Mouse (Mus musculus): ENCODE measurements around the gene Gm15517. TPM values are rescaled to one million over a fixed set of nuclear protein-coding genes. Genes with fewer than 3 reads are reported as not detected.
A peak's percentile ranks its signal among the peaks of the same experiment; 100 is the strongest.

Gm15517 gene
- total and polyA plus RNA-seq, 2 experiments from 2014 or later, result not detected

DNA sequence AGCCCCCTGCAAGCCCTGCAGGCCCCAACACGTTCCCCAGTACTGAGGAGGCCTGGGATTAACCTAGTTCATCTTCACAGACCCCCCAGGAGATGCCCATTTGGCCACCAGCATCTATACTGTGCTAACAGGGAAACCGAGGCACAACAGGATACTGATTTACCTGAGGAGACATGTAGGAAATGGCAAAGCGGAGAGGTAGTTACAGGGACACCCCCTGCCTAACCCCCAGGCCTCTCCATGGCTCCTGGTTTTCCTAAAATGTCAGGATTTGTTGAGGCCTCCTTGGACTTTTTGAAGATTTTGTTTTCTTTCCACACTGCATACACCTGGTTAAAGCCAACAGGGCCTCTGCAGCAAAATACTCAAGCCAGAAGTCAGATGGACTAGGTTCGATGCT lies 4.0 kb upstream of the Gm15517 start, which contains the start of gene Acp4:
TSS of gene Acp4 (minus strand) at position 101 of the 400 bp plus-strand sequence.
- no peaks in the 10 kb centered on the region for H3K9me3 ChIP-seq (replicated peaks; ENCODE audit: control insufficient read depth, low read length)
- DNase-seq (ENCODE audit: low spot score) (no peak), ATAC-seq (ENCODE audit: insufficient read depth, low read depth) (no peak)
- H3K9ac ChIP-seq (replicated peaks; ENCODE audit: low read depth, low read length), result no peak within 1 kb of the TSS
- 77% methylated on average over 4 of the region's 4 CpGs for WGBS
- no peak within 1 kb of the TSS for H3K4me2 ChIP-seq (ENCODE audit: low read depth, low read length)
- H3K27me3 ChIP-seq (ENCODE audit: control insufficient read depth, insufficient read depth, low read length), result peaks cover 5% of the 10 kb centered on the region; the same call in 1 of the 2 replicates
- TF ChIP-seq EP300 (IDR thresholded peaks at IDR 0.05; ENCODE audit: low read depth) (no peak), CTCF (IDR thresholded peaks at IDR 0.05; ENCODE audit: low read depth) (no peak)
- peaks cover 15% of the 10 kb centered on the region; the same call in 1 of the 2 replicates for H3K36me3 ChIP-seq (replicated peaks; ENCODE audit: control insufficient read depth, insufficient read depth, low read length)
- H3K4me1 ChIP-seq (ENCODE audit: control insufficient read depth, insufficient read depth), result no peaks in the 10 kb centered on the region
- H3K27ac ChIP-seq (ENCODE audit: low read depth), result no peak within 1 kb of the TSS
- no peak within 1 kb of the TSS for H3K4me3 ChIP-seq (ENCODE audit: low read depth, low read length)

- no peak overlapping the region for H3K27ac ChIP-seq (ENCODE audit: low read depth)
- no peak overlapping the region for H3K9ac ChIP-seq (replicated peaks; ENCODE audit: low read depth, low read length)
- DNase-seq (ENCODE audit: low spot score) (no peak), ATAC-seq (ENCODE audit: insufficient read depth, low read depth) (no peak)
- H3K27me3 ChIP-seq (ENCODE audit: control insufficient read depth, insufficient read depth, low read length), result peaks cover 18% of the 10 kb centered on the region
- no peak overlapping the region for H3K4me3 ChIP-seq (ENCODE audit: low read depth, low read length)
- no peak overlapping the region for H3K4me2 ChIP-seq (ENCODE audit: low read depth, low read length)
- WGBS, result 68% methylated on average over 6 of the region's 6 CpGs
- no peaks in the 10 kb centered on the region for H3K4me1 ChIP-seq (ENCODE audit: control insufficient read depth, insufficient read depth)
- TF ChIP-seq CTCF (IDR thresholded peaks at IDR 0.05; ENCODE audit: low read depth) (no peak), EP300 (IDR thresholded peaks at IDR 0.05; ENCODE audit: low read depth) (no peak)
- no peaks in the 10 kb centered on the region for H3K9me3 ChIP-seq (replicated peaks; ENCODE audit: control insufficient read depth, low read length)
- H3K36me3 ChIP-seq (replicated peaks; ENCODE audit: control insufficient read depth, insufficient read depth, low read length), result no peaks in the 10 kb centered on the region
These were observed 837 bp upstream of the Gm15517 start for GRCm38 (mm10) chr7:44260410-44260809.

DNA sequence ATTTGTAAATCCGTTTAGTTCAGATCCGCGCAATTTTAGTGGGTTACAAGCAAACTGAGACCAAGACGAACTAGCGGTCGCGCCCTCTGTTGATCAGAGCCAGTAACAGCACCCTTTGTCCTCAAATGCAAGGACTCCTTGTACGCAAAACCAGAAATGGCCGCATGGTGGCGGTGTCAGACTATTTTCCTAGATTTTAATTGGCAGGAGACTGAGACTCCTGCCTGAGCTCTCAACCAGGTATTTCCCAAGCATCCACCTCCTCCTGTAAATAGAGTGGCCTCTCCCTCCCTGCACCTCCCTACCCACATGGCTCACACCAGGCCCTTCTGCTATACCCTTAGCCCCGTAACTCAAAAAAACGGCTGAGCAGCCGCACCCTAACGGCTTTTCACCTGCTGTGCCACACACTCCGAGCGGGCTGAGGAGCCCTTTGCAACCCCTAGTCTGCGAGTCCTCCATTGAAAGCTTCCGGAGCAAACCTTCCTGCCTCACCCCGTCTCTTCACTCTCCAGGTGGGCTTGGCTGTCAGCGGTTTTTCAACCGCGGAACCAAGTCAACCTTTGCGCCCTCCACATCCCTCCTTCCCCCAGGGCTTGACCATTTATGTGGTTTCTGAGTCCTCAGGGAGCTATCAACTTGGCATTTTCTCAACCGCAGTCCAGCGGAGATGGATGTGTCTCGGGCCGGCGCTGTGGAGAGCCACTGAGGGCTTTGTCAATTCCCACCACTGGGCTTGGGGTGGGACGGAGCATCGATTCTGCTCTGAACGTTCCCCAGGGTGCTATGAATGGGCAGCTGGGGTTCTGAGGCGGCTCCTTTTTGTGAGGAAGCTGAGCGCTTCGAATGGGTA lies 1.8 kb downstream of the Gm15517 start:
- TF ChIP-seq EP300 (IDR thresholded peaks at IDR 0.05; ENCODE audit: low read depth) (no peak), CTCF (IDR thresholded peaks at IDR 0.05; ENCODE audit: low read depth) (peak; percentile 98)
- Histone ChIP-seq H3K4me2 (ENCODE audit: low read depth, low read length) (no peak overlapping the region), H3K36me3 (replicated peaks; ENCODE audit: control insufficient read depth, insufficient read depth, low read length) (no peaks in the 10 kb centered on the region), H3K27ac (ENCODE audit: low read depth) (no peak overlapping the region), H3K9ac (replicated peaks; ENCODE audit: low read depth, low read length) (no peak overlapping the region), H3K9me3 (replicated peaks; ENCODE audit: control insufficient read depth, low read length) (no peaks in the 10 kb centered on the region), H3K4me3 (ENCODE audit: low read depth, low read length) (no peak overlapping the region), H3K4me1 (ENCODE audit: control insufficient read depth, insufficient read depth) (no peaks in the 10 kb centered on the region), H3K27me3 (ENCODE audit: control insufficient read depth, insufficient read depth, low read length) (peaks cover 21% of the 10 kb centered on the region)
- 5% methylated on average over 34 of the region's 34 CpGs for WGBS
- DNase-seq (ENCODE audit: low spot score), result peak; percentile 84
- peak; percentile 71; the same call in 1 of the 2 replicates for ATAC-seq (ENCODE audit: insufficient read depth, low read depth)

DNA sequence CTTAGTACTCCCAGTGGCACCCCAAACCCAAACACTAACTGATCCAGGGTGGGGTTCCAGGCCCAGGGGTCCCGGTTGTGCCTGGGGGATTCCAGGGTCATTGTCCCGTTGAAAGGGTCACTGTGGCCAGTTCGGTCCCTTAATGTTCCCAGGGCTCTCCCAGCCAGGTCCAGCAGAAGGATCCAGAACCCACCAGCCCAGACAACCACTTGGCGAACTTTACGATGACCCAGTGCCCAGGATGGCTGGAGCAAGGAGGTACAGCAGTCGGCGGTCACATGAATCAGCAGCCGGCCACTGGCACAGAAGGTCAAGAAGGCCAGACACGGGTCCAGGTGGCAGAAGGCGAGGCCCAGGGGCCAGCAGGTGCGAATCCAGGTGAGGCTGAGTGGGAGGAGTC lies 6.9 kb downstream of the Gm15517 start:
- no peaks in the 10 kb centered on the region for H3K36me3 ChIP-seq (replicated peaks; ENCODE audit: control insufficient read depth, insufficient read depth, low read length)
- no peaks in the 10 kb centered on the region for H3K4me1 ChIP-seq (ENCODE audit: control insufficient read depth, insufficient read depth)
- no peak for DNase-seq (ENCODE audit: low spot score)
- H3K27me3 ChIP-seq (ENCODE audit: control insufficient read depth, insufficient read depth, low read length), result peaks cover 12% of the 10 kb centered on the region; the same call in 1 of the 2 replicates
- TF ChIP-seq EP300 (IDR thresholded peaks at IDR 0.05; ENCODE audit: low read depth), result no peak
- no peak for TF ChIP-seq CTCF (IDR thresholded peaks at IDR 0.05; ENCODE audit: low read depth)
- no peak overlapping the region for H3K4me2 ChIP-seq (ENCODE audit: low read depth, low read length)
- WGBS, result 71% methylated on average over 11 of the region's 11 CpGs
- H3K9me3 ChIP-seq (replicated peaks; ENCODE audit: control insufficient read depth, low read length), result no peaks in the 10 kb centered on the region
- H3K27ac ChIP-seq (ENCODE audit: low read depth), result no peak overlapping the region
- no peak for ATAC-seq (ENCODE audit: insufficient read depth, low read depth)
- no peak overlapping the region for H3K9ac ChIP-seq (replicated peaks; ENCODE audit: low read depth, low read length)
- H3K4me3 ChIP-seq (ENCODE audit: low read depth, low read length), result no peak overlapping the region

DNA sequence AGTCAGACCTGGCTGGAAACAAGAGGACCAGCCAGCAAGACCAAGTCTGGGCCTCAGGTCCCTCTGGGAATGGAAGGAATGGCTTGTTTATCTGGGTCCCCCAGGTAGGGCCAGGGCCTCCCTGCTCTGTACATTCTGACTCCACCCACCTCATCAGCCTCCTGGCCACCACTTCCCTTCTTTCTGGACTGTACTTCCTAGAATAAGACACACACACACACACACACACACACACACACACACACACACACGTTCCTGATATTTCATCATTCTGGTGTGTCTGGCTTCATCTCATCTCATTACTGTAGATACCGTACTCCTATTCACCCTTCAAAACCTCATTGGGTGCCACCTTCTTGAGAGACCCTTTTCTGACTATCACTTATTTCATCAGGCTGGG lies 8.2 kb downstream of the Gm15517 start:
- Histone ChIP-seq H3K9me3 (replicated peaks; ENCODE audit: control insufficient read depth, low read length) (no peaks in the 10 kb centered on the region), H3K36me3 (replicated peaks; ENCODE audit: control insufficient read depth, insufficient read depth, low read length) (no peaks in the 10 kb centered on the region), H3K9ac (replicated peaks; ENCODE audit: low read depth, low read length) (no peak overlapping the region), H3K4me3 (ENCODE audit: low read depth, low read length) (no peak overlapping the region), H3K27ac (ENCODE audit: low read depth) (no peak overlapping the region), H3K4me2 (ENCODE audit: low read depth, low read length) (no peak overlapping the region), H3K27me3 (ENCODE audit: control insufficient read depth, insufficient read depth, low read length) (peaks cover 15% of the 10 kb centered on the region; the same call in 1 of the 2 replicates), H3K4me1 (ENCODE audit: control insufficient read depth, insufficient read depth) (no peaks in the 10 kb centered on the region)
- no peak for TF ChIP-seq CTCF (IDR thresholded peaks at IDR 0.05; ENCODE audit: low read depth)
- TF ChIP-seq EP300 (IDR thresholded peaks at IDR 0.05; ENCODE audit: low read depth), result no peak
- DNase-seq (ENCODE audit: low spot score), result no peak
- ATAC-seq (ENCODE audit: insufficient read depth, low read depth), result no peak
- WGBS, result 78% methylated on average over 2 of the region's 2 CpGs
